Mouse (Mus musculus): Measurements from ENCODE around the gene Phactr2. TPM values are rescaled to one million over a fixed set of nuclear protein-coding genes. Genes with fewer than 3 reads are reported as not detected.

The Phactr2 gene
- polyA plus RNA-seq, 1 experiment from 2014 or later = 24.7 TPM

DNA sequence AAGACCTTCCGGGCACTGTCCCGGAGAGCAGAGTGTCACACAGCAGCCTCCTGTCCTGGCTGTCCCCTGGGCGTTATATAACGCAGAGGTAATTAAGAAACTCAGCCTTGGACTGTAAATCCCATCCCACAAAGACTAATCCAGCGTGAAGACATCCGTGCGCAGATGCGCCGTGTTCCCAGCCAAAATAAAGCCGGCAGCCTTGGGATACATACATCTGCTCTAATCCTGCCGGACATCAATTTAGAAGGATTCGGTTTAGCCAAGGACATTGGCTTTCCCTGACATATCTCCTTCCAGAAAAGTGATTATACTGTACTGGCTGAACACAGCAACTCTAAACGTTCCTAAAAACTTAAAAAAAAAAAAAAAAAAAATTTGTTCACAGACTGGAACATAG, 45.0 kb downstream of the Phactr2 start:
- DNase-seq (ENCODE audit: low spot score) (no peak), ATAC-seq (peak; percentile 33)
- H3K9ac ChIP-seq (replicated peaks; ENCODE audit: low read depth) = no peak overlapping the region
- no peaks in the 10 kb centered on the region for H3K27me3 ChIP-seq (replicated peaks; ENCODE audit: insufficient read depth, low read length)
- H3K4me2 ChIP-seq (replicated peaks; ENCODE audit: low read depth, low read length) = no peak overlapping the region; the same call in 1 of the 2 replicates
- H3K4me1 ChIP-seq (ENCODE audit: insufficient read depth, low read depth, low read length) = no peaks in the 10 kb centered on the region
- no peak overlapping the region for H3K4me3 ChIP-seq (ENCODE audit: low read depth, low read length)
- TF ChIP-seq EP300 (IDR thresholded peaks at IDR 0.05) = no peak
- TF ChIP-seq CTCF (IDR thresholded peaks at IDR 0.05) = no peak
- 50% methylated on average over 13 of the region's 13 CpGs for WGBS
- H3K9me3 ChIP-seq (ENCODE audit: low read length) = no peaks in the 10 kb centered on the region
- H3K36me3 ChIP-seq (ENCODE audit: insufficient read depth, low read length) = no peaks in the 10 kb centered on the region
- no peak overlapping the region for H3K27ac ChIP-seq (ENCODE audit: low read length)

DNA sequence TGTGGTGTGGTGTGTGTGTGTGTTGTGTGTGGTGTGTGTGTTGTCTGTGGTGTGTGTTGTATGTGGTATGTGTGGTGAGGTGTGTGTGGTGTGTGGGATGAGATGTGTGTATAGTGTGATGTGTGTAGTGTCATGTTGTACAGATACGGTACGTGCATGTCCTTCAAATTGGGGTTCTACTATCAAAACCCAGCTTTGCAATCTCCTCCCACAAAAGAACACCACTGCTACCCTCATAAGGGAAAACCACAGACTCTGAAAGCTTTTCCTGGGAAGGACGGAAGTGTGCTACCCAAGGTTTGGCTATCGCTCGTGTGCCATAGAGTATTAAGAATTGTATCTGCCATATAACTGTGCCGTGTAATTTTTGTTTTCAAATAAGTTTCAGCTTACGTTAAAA, 45.7 kb downstream of the Phactr2 start:
- no peaks in the 10 kb centered on the region for H3K9me3 ChIP-seq (ENCODE audit: low read length)
- no peak for ATAC-seq
- H3K27me3 ChIP-seq (replicated peaks; ENCODE audit: insufficient read depth, low read length) = no peaks in the 10 kb centered on the region
- 83% methylated on average over 7 of the region's 7 CpGs for WGBS
- no peaks in the 10 kb centered on the region for H3K4me1 ChIP-seq (ENCODE audit: insufficient read depth, low read depth, low read length)
- no peak overlapping the region for H3K27ac ChIP-seq (ENCODE audit: low read length)
- H3K9ac ChIP-seq (replicated peaks; ENCODE audit: low read depth) = no peak overlapping the region
- no peak overlapping the region for H3K4me3 ChIP-seq (ENCODE audit: low read depth, low read length)
- H3K4me2 ChIP-seq (replicated peaks; ENCODE audit: low read depth, low read length) = no peak overlapping the region
- DNase-seq (ENCODE audit: low spot score) = no peak
- no peak for TF ChIP-seq EP300 (IDR thresholded peaks at IDR 0.05)
- no peak for TF ChIP-seq CTCF (IDR thresholded peaks at IDR 0.05)
- H3K36me3 ChIP-seq (ENCODE audit: insufficient read depth, low read length) = no peaks in the 10 kb centered on the region

DNA sequence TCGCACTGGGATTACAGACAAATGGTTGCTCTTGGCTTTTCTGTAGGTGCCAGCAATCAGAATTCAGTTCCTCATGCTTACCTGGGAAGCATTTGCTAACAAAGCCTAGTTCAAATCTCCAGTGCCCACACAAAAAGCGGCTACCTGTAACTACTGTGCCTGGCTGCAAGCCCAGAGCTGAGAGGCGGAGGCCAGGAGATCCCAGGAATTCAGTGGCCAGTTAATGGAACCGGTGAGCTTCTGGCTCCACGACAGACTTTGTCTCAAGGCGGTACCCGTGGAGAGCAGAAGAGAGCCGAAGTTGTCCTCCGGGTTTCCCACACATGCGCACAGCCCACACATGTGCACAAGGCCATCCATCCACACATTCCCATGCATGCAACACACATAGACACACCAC, 46.6 kb downstream of the Phactr2 start:
- DNase-seq (ENCODE audit: low spot score) = no peak
- no peak for ATAC-seq

DNA sequence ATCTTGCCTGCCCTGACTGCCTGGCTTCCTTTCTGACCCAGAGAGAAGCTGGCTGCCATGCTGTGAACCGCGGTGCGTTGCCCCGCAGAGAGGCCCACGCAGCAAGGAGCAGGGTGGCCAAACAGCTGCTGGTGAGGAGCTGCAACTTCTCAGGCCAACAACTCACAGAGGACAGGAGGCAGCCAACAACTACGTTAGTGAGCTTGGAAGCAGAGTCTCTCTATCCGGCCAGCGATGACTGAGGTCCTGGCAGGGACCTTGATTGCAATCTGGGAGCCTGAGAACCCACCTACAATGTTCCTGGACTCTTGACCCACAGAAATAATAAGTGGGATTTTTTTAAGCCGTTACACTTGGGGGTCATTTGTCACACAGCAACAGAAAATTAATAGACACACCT, 49.0 kb downstream of the Phactr2 start:
- no peak overlapping the region for H3K4me3 ChIP-seq (ENCODE audit: low read depth, low read length)
- DNase-seq (ENCODE audit: low spot score) (no peak), ATAC-seq (no peak)
- 87% methylated on average over 9 of the region's 9 CpGs for WGBS
- H3K4me1 ChIP-seq (ENCODE audit: insufficient read depth, low read depth, low read length) = no peaks in the 10 kb centered on the region
- no peaks in the 10 kb centered on the region for H3K27me3 ChIP-seq (replicated peaks; ENCODE audit: insufficient read depth, low read length)
- no peak overlapping the region for H3K4me2 ChIP-seq (replicated peaks; ENCODE audit: low read depth, low read length)
- no peak overlapping the region for H3K27ac ChIP-seq (ENCODE audit: low read length)
- H3K9ac ChIP-seq (replicated peaks; ENCODE audit: low read depth) = no peak overlapping the region
- H3K9me3 ChIP-seq (ENCODE audit: low read length) = no peaks in the 10 kb centered on the region
- H3K36me3 ChIP-seq (ENCODE audit: insufficient read depth, low read length) = no peaks in the 10 kb centered on the region
- TF ChIP-seq CTCF (IDR thresholded peaks at IDR 0.05) (no peak), EP300 (IDR thresholded peaks at IDR 0.05) (no peak)

More for the DNA sequence above, 46.6 kb downstream of the Phactr2 start:
- 79% methylated on average over 10 of the region's 10 CpGs for WGBS
- Histone ChIP-seq H3K4me1 (ENCODE audit: insufficient read depth, low read depth, low read length) (no peaks in the 10 kb centered on the region), H3K9me3 (ENCODE audit: low read length) (no peaks in the 10 kb centered on the region), H3K9ac (replicated peaks; ENCODE audit: low read depth) (no peak overlapping the region), H3K36me3 (ENCODE audit: insufficient read depth, low read length) (no peaks in the 10 kb centered on the region), H3K27me3 (replicated peaks; ENCODE audit: insufficient read depth, low read length) (no peaks in the 10 kb centered on the region), H3K4me2 (replicated peaks; ENCODE audit: low read depth, low read length) (no peak overlapping the region), H3K27ac (ENCODE audit: low read length) (no peak overlapping the region), H3K4me3 (ENCODE audit: low read depth, low read length) (no peak overlapping the region)
- TF ChIP-seq EP300 (IDR thresholded peaks at IDR 0.05) (no peak), CTCF (IDR thresholded peaks at IDR 0.05) (no peak)

DNA sequence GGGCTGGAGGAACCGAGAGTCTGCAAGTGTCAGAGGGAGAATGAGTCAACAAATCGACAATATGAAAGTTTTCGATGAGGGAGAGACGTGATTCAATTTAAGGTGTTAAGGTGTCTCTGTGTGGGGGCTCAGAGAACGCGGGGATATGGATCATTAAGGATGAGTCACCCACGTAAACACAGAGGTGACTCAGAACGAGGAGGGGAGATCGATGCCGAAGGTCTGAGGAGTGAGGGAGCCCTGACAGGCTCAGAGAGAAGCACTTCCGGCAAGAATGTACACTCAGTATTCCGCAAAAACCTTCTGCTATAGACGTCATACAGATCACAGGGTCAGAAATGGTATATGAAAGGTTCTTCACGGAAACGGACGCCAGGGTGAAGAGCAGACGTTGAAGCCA, 49.7 kb downstream of the Phactr2 start:
- no peak overlapping the region for H3K27ac ChIP-seq (ENCODE audit: low read length)
- no peaks in the 10 kb centered on the region for H3K4me1 ChIP-seq (ENCODE audit: insufficient read depth, low read depth, low read length)
- TF ChIP-seq CTCF (IDR thresholded peaks at IDR 0.05) (no peak), EP300 (IDR thresholded peaks at IDR 0.05) (no peak)
- H3K9ac ChIP-seq (replicated peaks; ENCODE audit: low read depth) = no peak overlapping the region
- 74% methylated on average over 17 of the region's 17 CpGs for WGBS
- H3K4me2 ChIP-seq (replicated peaks; ENCODE audit: low read depth, low read length) = no peak overlapping the region
- DNase-seq (ENCODE audit: low spot score) (no peak), ATAC-seq (no peak)
- no peak overlapping the region for H3K4me3 ChIP-seq (ENCODE audit: low read depth, low read length)
- no peaks in the 10 kb centered on the region for H3K9me3 ChIP-seq (ENCODE audit: low read length)
- no peaks in the 10 kb centered on the region for H3K36me3 ChIP-seq (ENCODE audit: insufficient read depth, low read length)
- no peaks in the 10 kb centered on the region for H3K27me3 ChIP-seq (replicated peaks; ENCODE audit: insufficient read depth, low read length)

DNA sequence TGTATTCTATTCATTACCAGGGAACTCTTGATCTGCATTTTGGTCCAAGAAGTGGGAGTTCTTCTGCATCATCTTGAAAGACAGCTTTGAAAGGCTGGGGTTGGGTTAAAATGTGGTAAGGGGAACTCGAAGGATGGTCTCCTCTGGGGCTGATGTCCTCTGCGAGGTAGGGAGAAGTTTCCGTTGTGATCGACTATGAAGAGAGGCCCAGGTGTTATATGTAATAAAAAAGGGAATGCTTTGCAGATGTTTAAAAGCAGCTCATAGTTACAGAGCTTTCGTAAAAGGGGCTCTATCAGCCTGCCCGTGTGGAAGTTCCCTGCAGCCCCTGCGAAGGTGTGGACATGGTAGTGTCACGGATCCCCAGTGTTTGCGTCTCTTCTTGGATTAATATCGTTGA, 50.2 kb downstream of the Phactr2 start:
- Histone ChIP-seq H3K9me3 (ENCODE audit: low read length) (no peaks in the 10 kb centered on the region), H3K4me1 (ENCODE audit: insufficient read depth, low read depth, low read length) (no peaks in the 10 kb centered on the region), H3K4me3 (ENCODE audit: low read depth, low read length) (no peak overlapping the region), H3K9ac (replicated peaks; ENCODE audit: low read depth) (no peak overlapping the region), H3K4me2 (replicated peaks; ENCODE audit: low read depth, low read length) (no peak overlapping the region), H3K27me3 (replicated peaks; ENCODE audit: insufficient read depth, low read length) (no peaks in the 10 kb centered on the region), H3K36me3 (ENCODE audit: insufficient read depth, low read length) (no peaks in the 10 kb centered on the region), H3K27ac (ENCODE audit: low read length) (no peak overlapping the region)
- ATAC-seq (no peak), DNase-seq (ENCODE audit: low spot score) (no peak)
- 91% methylated on average over 10 of the region's 10 CpGs for WGBS
- TF ChIP-seq CTCF (IDR thresholded peaks at IDR 0.05) (no peak), EP300 (IDR thresholded peaks at IDR 0.05) (no peak)

DNA sequence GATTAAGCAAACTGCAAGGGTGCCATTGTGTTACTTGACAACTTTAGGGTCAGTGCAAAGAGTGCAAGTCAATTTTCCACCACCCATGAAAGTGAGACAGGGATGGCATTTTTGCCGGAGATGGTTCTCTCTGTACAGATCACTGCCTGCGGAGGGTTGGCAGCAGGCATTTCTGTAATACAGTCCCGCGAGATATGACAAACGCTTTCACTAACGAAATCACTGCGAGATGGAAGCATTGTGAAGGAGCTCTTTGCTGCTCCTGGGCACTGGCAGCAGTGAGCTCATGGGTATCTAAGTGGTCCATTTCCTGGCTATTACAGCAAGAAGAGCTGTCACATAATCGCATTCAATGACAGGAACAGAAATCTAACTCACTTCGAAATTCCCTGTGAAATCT, 52.1 kb downstream of the Phactr2 start:
- ATAC-seq = no peak
- Histone ChIP-seq H3K27me3 (replicated peaks; ENCODE audit: insufficient read depth, low read length) (no peaks in the 10 kb centered on the region), H3K9me3 (ENCODE audit: low read length) (no peaks in the 10 kb centered on the region), H3K27ac (ENCODE audit: low read length) (no peak overlapping the region), H3K9ac (replicated peaks; ENCODE audit: low read depth) (no peak overlapping the region), H3K4me1 (ENCODE audit: insufficient read depth, low read depth, low read length) (no peaks in the 10 kb centered on the region), H3K4me3 (ENCODE audit: low read depth, low read length) (no peak overlapping the region), H3K4me2 (replicated peaks; ENCODE audit: low read depth, low read length) (no peak overlapping the region), H3K36me3 (ENCODE audit: insufficient read depth, low read length) (no peaks in the 10 kb centered on the region)
- 81% methylated on average over 9 of the region's 9 CpGs for WGBS
- TF ChIP-seq EP300 (IDR thresholded peaks at IDR 0.05) (no peak), CTCF (IDR thresholded peaks at IDR 0.05) (no peak)
- no peak for DNase-seq (ENCODE audit: low spot score)

Data from lung, postnatal 0 days (tissue).